Mouse (Mus musculus): Measurements from ENCODE around the gene Marcks.

The Marcks gene

GRCm38 (mm10) chr10:37138778-37139442 lies at the start of gene Marcks:
Gene Marcks, minus strand, starts transcription at chr10:37138920.
- DNase-seq (ENCODE audit: inconsistent age in 2 of 2, low spot score in 1 of 2) = peak; percentile 85 to 94

GRCm38 (mm10) chr10:37177071-37177470 lies 38.4 kb upstream of the Marcks start:
- DNase-seq (ENCODE audit: inconsistent age in 2 of 2, low spot score in 1 of 2) = no peak

GRCm38 (mm10) chr10:37172416-37172950 lies 33.8 kb upstream of the Marcks start:
- DNase-seq (ENCODE audit: inconsistent age in 2 of 2, low spot score in 1 of 2) = no peak

- no peak for DNase-seq (ENCODE audit: inconsistent age in 2 of 2, low spot score in 1 of 2)
These were observed 33.1 kb upstream of the Marcks start for GRCm38 (mm10) chr10:37171711-37172415.

DNA sequence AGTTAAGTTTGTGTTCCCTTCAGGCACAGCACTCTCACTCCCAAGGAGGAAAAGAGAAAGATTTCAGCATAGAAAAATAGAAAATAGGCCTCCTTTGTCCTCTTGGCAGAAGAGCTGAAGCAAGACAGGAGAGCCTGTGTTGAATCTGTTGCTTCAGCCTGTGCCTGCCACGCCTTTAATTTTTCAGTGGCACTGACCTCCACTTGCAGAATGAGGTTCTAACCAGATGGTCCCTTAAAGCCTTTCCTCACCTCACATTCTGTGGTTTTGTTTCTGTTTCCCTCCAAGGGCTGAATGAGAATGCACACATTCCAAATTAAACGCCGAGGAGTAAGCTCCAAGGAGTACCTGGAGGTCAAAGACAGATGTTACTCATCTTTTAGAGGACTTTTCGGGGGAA lies 32.2 kb upstream of the Marcks start:
- DNase-seq (ENCODE audit: inconsistent age in 2 of 2, low spot score in 1 of 2) = no peak

DNA sequence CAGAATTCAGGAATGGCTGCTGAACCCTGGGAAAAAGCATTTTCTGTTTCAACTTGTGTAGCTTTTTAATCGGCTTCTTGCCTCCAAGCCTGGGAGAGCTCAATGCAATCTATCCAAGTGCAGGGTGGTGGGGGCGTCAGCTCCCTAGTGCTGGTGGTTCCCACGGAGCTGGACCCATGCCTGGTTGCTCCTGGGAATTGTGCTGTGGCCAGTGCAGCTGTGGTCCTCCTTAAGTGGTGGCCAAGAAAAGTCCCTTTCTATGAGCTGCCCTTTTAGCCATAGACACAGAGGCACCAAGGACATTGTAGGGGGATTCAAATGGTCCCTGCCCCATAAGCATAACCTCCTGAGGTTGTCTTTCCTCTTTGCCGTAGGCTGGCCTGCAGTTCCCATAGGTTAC lies 31.7 kb upstream of the Marcks start:
- DNase-seq (ENCODE audit: inconsistent age in 2 of 2, low spot score in 1 of 2) = no peak

- no peak for DNase-seq (ENCODE audit: inconsistent age in 2 of 2, low spot score in 1 of 2)
These were observed 28.8 kb upstream of the Marcks start for GRCm38 (mm10) chr10:37167527-37167926.

- DNase-seq (ENCODE audit: inconsistent age in 2 of 2, low spot score in 1 of 2) = no peak
These were observed 21.0 kb upstream of the Marcks start for GRCm38 (mm10) chr10:37159731-37160130.

- no peak for DNase-seq (ENCODE audit: inconsistent age in 2 of 2, low spot score in 1 of 2)
These were observed 18.4 kb upstream of the Marcks start for GRCm38 (mm10) chr10:37157156-37157555.

- no peak for DNase-seq (ENCODE audit: inconsistent age in 2 of 2, low spot score in 1 of 2)
These were observed 16.4 kb upstream of the Marcks start for GRCm38 (mm10) chr10:37155131-37155530.

GRCm38 (mm10) chr10:37151539-37152271 lies 13.0 kb upstream of the Marcks start:
- DNase-seq (ENCODE audit: inconsistent age in 2 of 2, low spot score in 1 of 2) = no peak

DNA sequence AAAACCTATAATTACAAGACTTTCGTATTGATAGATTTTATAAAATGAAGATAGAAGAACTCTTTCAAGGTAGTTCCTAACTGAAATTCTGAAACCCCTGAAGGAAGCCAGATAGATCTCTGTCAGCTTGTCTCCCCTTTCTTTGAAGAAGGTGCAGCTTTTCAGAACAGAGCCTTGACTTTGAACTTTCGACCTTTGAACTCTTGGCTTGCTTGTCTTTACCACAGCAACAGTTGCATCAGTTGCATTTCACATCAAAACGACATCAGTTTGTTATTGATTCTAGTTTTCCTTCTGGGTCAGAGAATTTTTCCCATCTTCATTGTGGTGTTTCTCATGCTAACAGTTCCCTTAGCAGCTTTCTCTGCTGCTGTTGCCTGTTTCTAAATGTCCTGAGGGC lies 9.3 kb upstream of the Marcks start:
- no peak for DNase-seq (ENCODE audit: inconsistent age in 2 of 2, low spot score in 1 of 2)

GRCm38 (mm10) chr10:37145456-37145855 lies 6.7 kb upstream of the Marcks start:
- DNase-seq (ENCODE audit: inconsistent age in 2 of 2, low spot score in 1 of 2) = peak in 1 of 2 experiments; percentile 34

- peak; percentile 7 to 58 for DNase-seq (ENCODE audit: inconsistent age in 2 of 2, low spot score in 1 of 2)
These were observed 2.9 kb upstream of the Marcks start for GRCm38 (mm10) chr10:37141621-37142020.

- peak; percentile 87 to 94 for DNase-seq (ENCODE audit: inconsistent age in 2 of 2, low spot score in 1 of 2)
These were observed 2.2 kb upstream of the Marcks start for GRCm38 (mm10) chr10:37140736-37141451.

DNA sequence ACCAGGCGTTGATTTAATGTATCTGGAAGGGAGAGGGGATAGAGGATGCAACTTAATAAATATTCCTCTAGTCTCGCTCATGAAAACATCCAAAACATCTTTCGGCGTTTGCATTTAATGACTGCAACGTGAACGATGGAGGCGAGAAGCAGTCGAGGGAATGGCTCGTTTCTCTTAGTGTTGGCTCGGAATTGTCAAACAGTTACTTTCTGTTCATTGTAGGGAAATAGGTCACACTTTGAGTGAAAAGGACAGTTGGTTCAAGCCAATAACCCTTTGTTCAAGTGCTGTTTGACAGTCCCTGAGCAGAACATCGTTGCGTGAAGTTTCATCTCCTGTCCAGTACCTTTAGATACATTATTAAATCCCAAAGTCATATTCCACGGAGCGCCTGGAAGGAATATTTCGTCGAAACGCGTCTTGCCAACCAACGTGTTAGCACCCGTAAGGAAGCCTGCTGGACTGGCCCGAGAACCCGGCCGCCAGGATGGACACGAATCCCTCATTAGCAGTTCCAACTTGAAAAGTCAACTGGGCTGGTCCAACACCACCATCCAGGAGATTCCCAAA lies 1.5 kb upstream of the Marcks start:
- no peak for DNase-seq (ENCODE audit: inconsistent age in 2 of 2, low spot score in 1 of 2)

DNA sequence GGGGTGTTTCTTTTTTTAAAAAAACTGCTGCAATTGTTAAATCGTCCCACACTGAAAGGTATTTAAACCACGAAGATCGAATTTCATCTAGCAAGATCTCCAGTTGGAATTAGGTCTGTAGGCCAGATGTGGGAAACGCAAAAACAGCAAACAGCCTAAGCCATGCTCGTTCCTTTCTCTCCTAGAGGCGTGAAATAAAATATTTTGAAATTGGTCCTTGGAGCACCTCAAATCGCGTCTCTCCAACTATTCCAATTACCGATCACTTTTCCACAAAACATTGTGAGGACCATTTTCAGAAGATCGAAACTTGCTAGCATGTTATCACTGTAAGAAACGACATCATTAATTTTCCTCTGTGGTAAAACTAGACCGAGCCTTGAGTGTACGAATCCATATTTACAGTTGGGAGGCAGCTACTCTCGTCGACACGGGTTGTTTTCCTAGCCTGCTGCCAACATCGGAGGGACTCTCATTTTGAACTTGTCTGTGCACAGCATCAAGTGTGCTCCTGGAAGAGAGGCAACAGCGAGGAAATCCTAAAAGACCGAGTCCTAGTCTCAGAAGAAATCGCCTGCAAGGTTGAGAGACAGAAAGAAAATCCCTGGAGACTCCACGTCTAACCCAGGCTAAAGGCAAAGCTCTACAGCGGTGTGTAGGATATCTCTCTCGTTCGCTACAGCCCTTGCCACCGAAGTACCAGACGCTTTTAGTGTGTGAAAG lies 884 bp upstream of the Marcks start:
- peak; percentile 25 to 81 for DNase-seq (ENCODE audit: inconsistent age in 2 of 2, low spot score in 1 of 2)

DNA sequence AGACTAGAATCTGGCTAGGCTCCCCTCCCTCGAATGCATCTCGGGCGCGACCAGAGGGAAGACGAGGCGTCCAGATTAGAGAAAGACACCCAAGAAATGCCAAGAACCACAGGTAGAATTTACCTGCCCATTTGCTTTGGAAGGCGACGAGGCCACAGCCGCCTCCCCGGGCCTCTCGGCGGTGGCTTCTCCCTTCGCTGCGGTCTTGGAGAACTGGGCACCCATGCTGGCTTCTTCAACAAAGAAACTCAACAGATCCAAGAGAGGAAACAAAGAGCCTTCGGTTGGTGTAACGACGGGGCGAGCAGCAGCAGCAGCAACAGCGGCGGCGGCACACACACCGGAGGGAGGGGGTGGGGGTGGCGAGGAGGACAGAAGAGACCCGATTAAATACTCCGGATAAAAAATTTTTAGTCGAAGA lies 399 bp downstream of the Marcks start:
- DNase-seq (ENCODE audit: inconsistent age in 2 of 2, low spot score in 1 of 2) = peak; percentile 36 to 80

GRCm38 (mm10) chr10:37137531-37138310 lies 999 bp downstream of the Marcks start:
- DNase-seq (ENCODE audit: inconsistent age in 2 of 2, low spot score in 1 of 2) = peak; percentile 52 to 88

Data from adrenal gland, adult (tissue).